Mouse (Mus musculus) liver, embryonic 15.5 days (tissue): ENCODE data around the gene B4galt5. TPM values are rescaled to one million over a fixed set of nuclear protein-coding genes. Genes with fewer than 3 reads are reported as not detected.

Experiments
- ATAC-seq: fragments of 200-750 bp; cut with Nextera tagmentation; 2 replicates; pipeline ENCODE4 v1.8.0; 2017; ENCODE audit warnings: moderate number of reproducible peaks, mild to moderate bottlenecking, moderate library complexity; ENCODE audit not compliant: insufficient read depth
- H3K27ac ChIP-seq: fragments of 300-500 bp; sonication (generic); replicated peaks from 2 replicates; pipeline ENCODE4 v1.5.1; 2015; ENCODE audit warnings: mild to moderate bottlenecking, inconsistent platforms
- H3K27me3 ChIP-seq: fragments of 300-500 bp; sonication (generic); 2 replicates; pipeline ENCODE4 v1.6.1; 2015; ENCODE audit warnings: mild to moderate bottlenecking, inconsistent platforms
- H3K36me3 ChIP-seq: fragments of 300-500 bp; sonication (generic); replicated peaks from 2 replicates; pipeline ENCODE4 v1.6.1; 2015; ENCODE audit warnings: moderate library complexity, mild to moderate bottlenecking, inconsistent platforms
- H3K4me1 ChIP-seq: fragments of 300-500 bp; sonication (generic); replicated peaks from 2 replicates; pipeline ENCODE4 v1.6.1; 2015; ENCODE audit warnings: inconsistent platforms
- H3K4me2 ChIP-seq: fragments of 300-500 bp; sonication (generic); 2 replicates; pipeline ENCODE4 v1.6.1; 2015; ENCODE audit warnings: moderate library complexity, mild to moderate bottlenecking, inconsistent platforms
- H3K4me3 ChIP-seq: fragments of 300-500 bp; sonication (generic); replicated peaks from 2 replicates; pipeline ENCODE4 v1.5.1; 2015; ENCODE audit warnings: mild to moderate bottlenecking, inconsistent platforms
- H3K9ac ChIP-seq: fragments of 300-500 bp; sonication (generic); 2 replicates; pipeline ENCODE4 v1.6.1; 2015; ENCODE audit warnings: moderate library complexity, mild to moderate bottlenecking, inconsistent platforms
- H3K9me3 ChIP-seq: fragments of 300-500 bp; sonication (generic); replicated peaks from 2 replicates; pipeline ENCODE4 v1.6.1; 2016; ENCODE audit warnings: inconsistent platforms
- WGBS: fragments of 180-500 bp; shearing (Covaris S2); methylation state at CpG from one replicate; pipeline ENCODE4 v1.1.7; 2015; ENCODE audit warnings: mixed read lengths; ENCODE audit not compliant: insufficient replicate concordance; 5-methylcytosine and 5-hydroxymethylcytosine counted together
- polyA plus RNA-seq: library from polyadenylated mRNA; unstranded; fragments of >200 nt; fragmentation: Nextera tagmentation; extraction: Ambion mirVana; gene quantifications from 2 replicates; pipeline ENCODE4 v1.2.1, GENCODE M21; 2015

B4galt5 gene
- polyA plus RNA-seq, 1 experiment from 2014 or later = 2.4 TPM

- Histone ChIP-seq H3K4me2 (no peak overlapping the region), H3K9ac (no peak overlapping the region), H3K27me3 (peaks cover 2% of the 10 kb centered on the region; the same call in 1 of the 2 replicates), H3K4me1 (no peaks in the 10 kb centered on the region), H3K27ac (no peak overlapping the region), H3K36me3 (no peaks in the 10 kb centered on the region), H3K9me3 (no peaks in the 10 kb centered on the region), H3K4me3 (no peak overlapping the region)
- ATAC-seq = no peak
- 56% methylated on average over 10 of the region's 10 CpGs for WGBS
Observed at GRCm38 (mm10) chr2:167274713-167275465, 74.1 kb downstream of the B4galt5 start.

GRCm38 (mm10) chr2:167273206-167273740 is 75.7 kb downstream of the B4galt5 start:
- no peaks in the 10 kb centered on the region for H3K9me3 ChIP-seq
- H3K4me3 ChIP-seq = no peak overlapping the region
- no peaks in the 10 kb centered on the region for H3K27me3 ChIP-seq
- no peak overlapping the region for H3K27ac ChIP-seq
- ATAC-seq = no peak
- WGBS = 59% methylated on average over 13 of the region's 13 CpGs
- no peak overlapping the region for H3K4me2 ChIP-seq
- no peak overlapping the region for H3K9ac ChIP-seq
- no peaks in the 10 kb centered on the region for H3K36me3 ChIP-seq
- H3K4me1 ChIP-seq = no peaks in the 10 kb centered on the region

- no peaks in the 10 kb centered on the region for H3K27me3 ChIP-seq
- WGBS = 62% methylated on average over 3 of the region's 3 CpGs
- H3K9me3 ChIP-seq = no peaks in the 10 kb centered on the region
- H3K27ac ChIP-seq = no peak overlapping the region
- H3K4me1 ChIP-seq = no peaks in the 10 kb centered on the region
- no peak overlapping the region for H3K9ac ChIP-seq
- no peaks in the 10 kb centered on the region for H3K36me3 ChIP-seq
- H3K4me2 ChIP-seq = no peak overlapping the region
- H3K4me3 ChIP-seq = no peak overlapping the region
- ATAC-seq = no peak
Observed at GRCm38 (mm10) chr2:167272706-167273105, 76.3 kb downstream of the B4galt5 start.

GRCm38 (mm10) chr2:167271121-167271521 is 77.9 kb downstream of the B4galt5 start:
- H3K4me2 ChIP-seq = no peak overlapping the region
- H3K9me3 ChIP-seq = no peaks in the 10 kb centered on the region
- no peak overlapping the region for H3K4me3 ChIP-seq
- ATAC-seq = no peak
- H3K27ac ChIP-seq = no peak overlapping the region
- no peaks in the 10 kb centered on the region for H3K36me3 ChIP-seq
- no peaks in the 10 kb centered on the region for H3K4me1 ChIP-seq
- H3K27me3 ChIP-seq = no peaks in the 10 kb centered on the region
- H3K9ac ChIP-seq = no peak overlapping the region
- 48% methylated on average over 9 of the region's 9 CpGs for WGBS

- Histone ChIP-seq H3K9me3 (no peaks in the 10 kb centered on the region), H3K4me1 (no peaks in the 10 kb centered on the region), H3K27me3 (no peaks in the 10 kb centered on the region), H3K4me3 (no peak overlapping the region), H3K4me2 (no peak overlapping the region), H3K36me3 (no peaks in the 10 kb centered on the region), H3K27ac (no peak overlapping the region), H3K9ac (no peak overlapping the region)
- ATAC-seq = no peak
- 57% methylated on average over 3 of the region's 3 CpGs for WGBS
Observed at GRCm38 (mm10) chr2:167270496-167270895, 78.5 kb downstream of the B4galt5 start.

GRCm38 (mm10) chr2:167268721-167269120 is 80.3 kb downstream of the B4galt5 start:
- WGBS = 68% methylated on average over 1 of the region's 1 CpGs
- Histone ChIP-seq H3K9me3 (no peaks in the 10 kb centered on the region), H3K27me3 (no peaks in the 10 kb centered on the region), H3K9ac (no peak overlapping the region), H3K4me1 (no peaks in the 10 kb centered on the region), H3K36me3 (no peaks in the 10 kb centered on the region), H3K4me2 (no peak overlapping the region), H3K27ac (no peak overlapping the region), H3K4me3 (no peak overlapping the region)
- no peak for ATAC-seq

- 72% methylated on average over 8 of the region's 8 CpGs for WGBS
- Histone ChIP-seq H3K4me1 (no peaks in the 10 kb centered on the region), H3K36me3 (no peaks in the 10 kb centered on the region), H3K27me3 (no peaks in the 10 kb centered on the region), H3K4me3 (no peak overlapping the region), H3K9me3 (no peaks in the 10 kb centered on the region), H3K4me2 (no peak overlapping the region), H3K27ac (no peak overlapping the region), H3K9ac (no peak overlapping the region)
- no peak for ATAC-seq
Observed at GRCm38 (mm10) chr2:167268411-167268690, 80.6 kb downstream of the B4galt5 start.

- Histone ChIP-seq H3K9me3 (no peaks in the 10 kb centered on the region), H3K9ac (no peak overlapping the region), H3K36me3 (no peaks in the 10 kb centered on the region), H3K4me3 (no peak overlapping the region), H3K27me3 (no peaks in the 10 kb centered on the region), H3K4me2 (no peak overlapping the region), H3K27ac (no peak overlapping the region), H3K4me1 (no peaks in the 10 kb centered on the region)
- 62% methylated on average over 14 of the region's 14 CpGs for WGBS
- ATAC-seq = no peak
Observed at GRCm38 (mm10) chr2:167267531-167268410, 81.2 kb downstream of the B4galt5 start.

- Histone ChIP-seq H3K4me3 (no peak overlapping the region), H3K9me3 (no peaks in the 10 kb centered on the region), H3K4me2 (no peak overlapping the region), H3K27me3 (no peaks in the 10 kb centered on the region), H3K9ac (no peak overlapping the region), H3K27ac (no peak overlapping the region), H3K36me3 (no peaks in the 10 kb centered on the region), H3K4me1 (no peaks in the 10 kb centered on the region)
- no peak for ATAC-seq
- WGBS = 63% methylated on average over 10 of the region's 10 CpGs
Observed at GRCm38 (mm10) chr2:167266231-167266630, 82.8 kb downstream of the B4galt5 start.

- WGBS = 31% methylated on average over 5 of the region's 5 CpGs
- no peak for ATAC-seq
- H3K4me2 ChIP-seq = no peak overlapping the region
- H3K36me3 ChIP-seq = no peaks in the 10 kb centered on the region
- no peaks in the 10 kb centered on the region for H3K9me3 ChIP-seq
- no peaks in the 10 kb centered on the region for H3K27me3 ChIP-seq
- H3K9ac ChIP-seq = no peak overlapping the region
- H3K4me3 ChIP-seq = no peak overlapping the region
- H3K27ac ChIP-seq = no peak overlapping the region
- H3K4me1 ChIP-seq = no peaks in the 10 kb centered on the region
Observed at GRCm38 (mm10) chr2:167265806-167266205, 83.2 kb downstream of the B4galt5 start.

GRCm38 (mm10) chr2:167265021-167265420 is 84.0 kb downstream of the B4galt5 start:
- Histone ChIP-seq H3K36me3 (no peaks in the 10 kb centered on the region), H3K9ac (no peak overlapping the region), H3K4me1 (no peaks in the 10 kb centered on the region), H3K27ac (no peak overlapping the region), H3K4me3 (no peak overlapping the region), H3K27me3 (no peaks in the 10 kb centered on the region), H3K4me2 (no peak overlapping the region), H3K9me3 (no peaks in the 10 kb centered on the region)
- 70% methylated on average over 2 of the region's 2 CpGs for WGBS
- no peak for ATAC-seq
